Mouse (Mus musculus): ENCODE data around the gene Utp20. TPM values are rescaled to one million over a fixed set of nuclear protein-coding genes. Genes with fewer than 3 reads are reported as not detected.

The Utp20 gene
- polyA plus RNA-seq, 1 experiment from 2014 or later: 6.5 TPM

GRCm38 (mm10) chr10:88731496-88732308, 94.9 kb downstream of the Utp20 start:
- H3K27ac ChIP-seq (ENCODE audit: low read length): peak overlapping the region; percentile 91
- peaks cover 5% of the 10 kb centered on the region; the same call in 1 of the 2 replicates for H3K4me1 ChIP-seq (ENCODE audit: control insufficient read depth, insufficient read depth, low read length)
- ATAC-seq (replicated peaks; ENCODE audit: extremely low read depth, insufficient read depth, low FRiP score): peak; percentile 11; the same call in 1 of the 2 replicates
- 2% methylated on average over 61 of the region's 61 CpGs for WGBS
- H3K9ac ChIP-seq (ENCODE audit: low read length): peak overlapping the region; percentile 97
- no peaks in the 10 kb centered on the region for H3K27me3 ChIP-seq (ENCODE audit: control insufficient read depth, insufficient read depth, low read length)
- H3K9me3 ChIP-seq (replicated peaks; ENCODE audit: control insufficient read depth, low read length): no peaks in the 10 kb centered on the region
- peaks cover 2% of the 10 kb centered on the region; the same call in 1 of the 2 replicates for H3K36me3 ChIP-seq (ENCODE audit: control insufficient read depth, insufficient read depth)
- peak overlapping the region; percentile 94 for H3K4me2 ChIP-seq (ENCODE audit: low read depth, low read length)
- H3K4me3 ChIP-seq (ENCODE audit: low read length): peak overlapping the region; percentile 92

GRCm38 (mm10) chr10:88730571-88731495, 95.8 kb downstream of the Utp20 start, which contains the start of gene Arl1:
TSS of gene Arl1 (plus strand) at chr10:88730858.
- peak; percentile 95 for ATAC-seq (replicated peaks; ENCODE audit: extremely low read depth, insufficient read depth, low FRiP score)
- Histone ChIP-seq H3K4me2 (ENCODE audit: low read depth, low read length) (peak within 1 kb of the TSS; percentile 94), H3K9me3 (replicated peaks; ENCODE audit: control insufficient read depth, low read length) (no peaks in the 10 kb centered on the region), H3K27me3 (ENCODE audit: control insufficient read depth, insufficient read depth, low read length) (no peaks in the 10 kb centered on the region), H3K4me3 (ENCODE audit: low read length) (peak within 1 kb of the TSS; percentile 92), H3K27ac (ENCODE audit: low read length) (peak within 1 kb of the TSS; percentile 91), H3K36me3 (ENCODE audit: control insufficient read depth, insufficient read depth) (no peaks in the 10 kb centered on the region), H3K9ac (ENCODE audit: low read length) (peak within 1 kb of the TSS; percentile 97), H3K4me1 (ENCODE audit: control insufficient read depth, insufficient read depth, low read length) (peaks cover 5% of the 10 kb centered on the region; the same call in 1 of the 2 replicates)
- under 1% methylated on average over 65 of the region's 65 CpGs for WGBS

- no peaks in the 10 kb centered on the region for H3K36me3 ChIP-seq (ENCODE audit: control insufficient read depth, insufficient read depth)
- no peak overlapping the region for H3K27ac ChIP-seq (ENCODE audit: low read length)
- H3K4me2 ChIP-seq (ENCODE audit: low read depth, low read length): no peak overlapping the region
- no peaks in the 10 kb centered on the region for H3K27me3 ChIP-seq (ENCODE audit: control insufficient read depth, insufficient read depth, low read length)
- no peaks in the 10 kb centered on the region for H3K9me3 ChIP-seq (replicated peaks; ENCODE audit: control insufficient read depth, low read length)
- no peak overlapping the region for H3K9ac ChIP-seq (ENCODE audit: low read length)
- no peak for ATAC-seq (replicated peaks; ENCODE audit: extremely low read depth, insufficient read depth, low FRiP score)
- peaks cover 5% of the 10 kb centered on the region; the same call in 1 of the 2 replicates for H3K4me1 ChIP-seq (ENCODE audit: control insufficient read depth, insufficient read depth, low read length)
- no peak overlapping the region for H3K4me3 ChIP-seq (ENCODE audit: low read length)
- 56% methylated on average over 8 of the region's 8 CpGs for WGBS
Observed at GRCm38 (mm10) chr10:88728166-88728565, 98.4 kb downstream of the Utp20 start.

- no peaks in the 10 kb centered on the region for H3K9me3 ChIP-seq (replicated peaks; ENCODE audit: control insufficient read depth, low read length)
- H3K4me2 ChIP-seq (ENCODE audit: low read depth, low read length): no peak overlapping the region
- no peak overlapping the region for H3K9ac ChIP-seq (ENCODE audit: low read length)
- WGBS: 44% methylated on average over 1 of the region's 1 CpGs
- ATAC-seq (replicated peaks; ENCODE audit: extremely low read depth, insufficient read depth, low FRiP score): no peak
- no peaks in the 10 kb centered on the region for H3K36me3 ChIP-seq (ENCODE audit: control insufficient read depth, insufficient read depth)
- no peak overlapping the region for H3K4me3 ChIP-seq (ENCODE audit: low read length)
- H3K27ac ChIP-seq (ENCODE audit: low read length): no peak overlapping the region
- peaks cover 2% of the 10 kb centered on the region; the same call in 1 of the 2 replicates for H3K4me1 ChIP-seq (ENCODE audit: control insufficient read depth, insufficient read depth, low read length)
- H3K27me3 ChIP-seq (ENCODE audit: control insufficient read depth, insufficient read depth, low read length): no peaks in the 10 kb centered on the region
Observed at GRCm38 (mm10) chr10:88727128-88727527, 99.5 kb downstream of the Utp20 start.

GRCm38 (mm10) chr10:88725343-88725742, 101.3 kb downstream of the Utp20 start:
- 39% methylated on average over 2 of the region's 2 CpGs for WGBS
- Histone ChIP-seq H3K4me2 (ENCODE audit: low read depth, low read length) (no peak overlapping the region), H3K4me1 (ENCODE audit: control insufficient read depth, insufficient read depth, low read length) (peaks cover 1% of the 10 kb centered on the region; the same call in 1 of the 2 replicates), H3K9me3 (replicated peaks; ENCODE audit: control insufficient read depth, low read length) (no peaks in the 10 kb centered on the region), H3K27me3 (ENCODE audit: control insufficient read depth, insufficient read depth, low read length) (no peaks in the 10 kb centered on the region), H3K9ac (ENCODE audit: low read length) (no peak overlapping the region), H3K27ac (ENCODE audit: low read length) (no peak overlapping the region), H3K4me3 (ENCODE audit: low read length) (no peak overlapping the region), H3K36me3 (ENCODE audit: control insufficient read depth, insufficient read depth) (no peaks in the 10 kb centered on the region)
- ATAC-seq (replicated peaks; ENCODE audit: extremely low read depth, insufficient read depth, low FRiP score): no peak

- Histone ChIP-seq H3K36me3 (ENCODE audit: control insufficient read depth, insufficient read depth) (no peaks in the 10 kb centered on the region), H3K27me3 (ENCODE audit: control insufficient read depth, insufficient read depth, low read length) (no peaks in the 10 kb centered on the region), H3K27ac (ENCODE audit: low read length) (no peak overlapping the region), H3K4me1 (ENCODE audit: control insufficient read depth, insufficient read depth, low read length) (no peaks in the 10 kb centered on the region), H3K4me3 (ENCODE audit: low read length) (no peak overlapping the region), H3K4me2 (ENCODE audit: low read depth, low read length) (no peak overlapping the region), H3K9me3 (replicated peaks; ENCODE audit: control insufficient read depth, low read length) (no peaks in the 10 kb centered on the region), H3K9ac (ENCODE audit: low read length) (no peak overlapping the region)
- ATAC-seq (replicated peaks; ENCODE audit: extremely low read depth, insufficient read depth, low FRiP score): no peak
- WGBS: 43% methylated on average over 1 of the region's 1 CpGs
Observed at GRCm38 (mm10) chr10:88719618-88720017, 107.0 kb downstream of the Utp20 start.

- WGBS: 50% methylated on average over 2 of the region's 2 CpGs
- ATAC-seq (replicated peaks; ENCODE audit: extremely low read depth, insufficient read depth, low FRiP score): no peak
Observed at GRCm38 (mm10) chr10:88717756-88718025, 108.9 kb downstream of the Utp20 start.

GRCm38 (mm10) chr10:88716986-88717755, 109.4 kb downstream of the Utp20 start:
- H3K4me1 ChIP-seq (ENCODE audit: control insufficient read depth, insufficient read depth, low read length): no peaks in the 10 kb centered on the region
- H3K9me3 ChIP-seq (replicated peaks; ENCODE audit: control insufficient read depth, low read length): no peaks in the 10 kb centered on the region
- H3K4me3 ChIP-seq (ENCODE audit: low read length): no peak overlapping the region
- H3K27ac ChIP-seq (ENCODE audit: low read length): no peak overlapping the region
- WGBS: 53% methylated on average over 13 of the region's 13 CpGs
- ATAC-seq (replicated peaks; ENCODE audit: extremely low read depth, insufficient read depth, low FRiP score): no peak
- no peaks in the 10 kb centered on the region for H3K36me3 ChIP-seq (ENCODE audit: control insufficient read depth, insufficient read depth)
- no peak overlapping the region for H3K9ac ChIP-seq (ENCODE audit: low read length)
- no peaks in the 10 kb centered on the region for H3K27me3 ChIP-seq (ENCODE audit: control insufficient read depth, insufficient read depth, low read length)
- H3K4me2 ChIP-seq (ENCODE audit: low read depth, low read length): no peak overlapping the region

More at GRCm38 (mm10) chr10:88717756-88718025, 108.9 kb downstream of the Utp20 start:
- no peak overlapping the region for H3K4me2 ChIP-seq (ENCODE audit: low read depth, low read length)
- H3K27me3 ChIP-seq (ENCODE audit: control insufficient read depth, insufficient read depth, low read length): no peaks in the 10 kb centered on the region
- no peak overlapping the region for H3K27ac ChIP-seq (ENCODE audit: low read length)
- H3K4me1 ChIP-seq (ENCODE audit: control insufficient read depth, insufficient read depth, low read length): no peaks in the 10 kb centered on the region
- H3K36me3 ChIP-seq (ENCODE audit: control insufficient read depth, insufficient read depth): no peaks in the 10 kb centered on the region
- no peak overlapping the region for H3K4me3 ChIP-seq (ENCODE audit: low read length)
- H3K9me3 ChIP-seq (replicated peaks; ENCODE audit: control insufficient read depth, low read length): no peaks in the 10 kb centered on the region
- no peak overlapping the region for H3K9ac ChIP-seq (ENCODE audit: low read length)
